Mouse (Mus musculus) heart, postnatal 4 days (tissue): ENCODE results near the gene Ptprb. TPM values are rescaled to one million over a fixed set of nuclear protein-coding genes. Genes with fewer than 3 reads are reported as not detected.

Source experiments
- DNase-seq: peaks from one replicate; pipeline ENCODE4 v3.0.0; 2021
- total RNA-seq, 2 experiments: library from RNA; stranded (reverse); gene quantifications; 2 replicates each; pipeline ENCODE4 v1.2.3; 2021

Gene Ptprb
- 10 to 100 TPM; 56.8 to 65.5 TPM for total RNA-seq

DNA sequence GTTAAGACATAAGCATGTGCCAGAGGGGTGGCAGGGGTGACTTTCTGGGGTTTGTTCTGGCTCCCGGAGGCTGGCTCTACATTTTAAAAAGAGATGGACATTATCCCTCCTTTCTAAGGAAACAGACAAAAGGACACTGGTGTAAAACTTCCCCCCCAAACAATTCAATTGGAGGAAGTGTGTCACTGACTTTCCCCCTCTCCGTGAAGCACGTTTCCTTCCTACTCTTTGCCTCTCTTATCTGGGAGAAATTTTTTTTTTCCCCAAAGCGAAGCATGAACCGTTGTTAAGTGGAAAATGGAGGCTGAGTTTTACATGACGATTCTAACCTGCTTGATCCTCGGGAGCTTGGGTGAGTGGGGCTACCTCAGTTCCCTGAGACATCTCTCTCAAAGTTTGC, at the start of gene Ptprb:
Gene Ptprb, plus strand, starts transcription at position 244 of the 400 bp plus-strand sequence.
- no peak for DNase-seq

GRCm38 (mm10) chr10:116235299-116235698, 40.0 kb upstream of the Ptprb start:
- DNase-seq, result no peak

GRCm38 (mm10) chr10:116242200-116242599, 33.1 kb upstream of the Ptprb start:
- DNase-seq, result no peak

- DNase-seq, result no peak
Measured at GRCm38 (mm10) chr10:116243373-116243772, 31.9 kb upstream of the Ptprb start.

DNA sequence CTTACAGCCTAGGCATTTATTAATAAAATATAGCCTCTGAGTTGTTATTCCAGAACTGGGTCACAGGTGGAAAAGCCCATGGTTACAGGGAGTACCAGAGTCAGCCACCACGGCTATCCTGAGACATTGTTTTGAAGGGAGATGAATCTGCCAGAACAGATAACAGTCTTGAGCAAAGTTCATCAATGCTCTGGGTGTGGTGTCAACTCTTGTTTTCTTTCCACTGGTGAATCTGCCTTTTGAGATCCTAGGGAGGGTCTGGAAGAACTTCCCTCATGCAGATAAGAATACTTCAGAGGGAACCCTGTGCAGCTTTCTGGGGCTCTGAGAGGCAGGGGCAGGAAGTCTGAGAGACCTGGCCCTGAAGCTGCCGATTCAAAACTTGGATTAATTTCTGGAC, 29.7 kb upstream of the Ptprb start:
- no peak for DNase-seq

- DNase-seq, result no peak
Measured at GRCm38 (mm10) chr10:116252668-116253067, 22.7 kb upstream of the Ptprb start.

DNA sequence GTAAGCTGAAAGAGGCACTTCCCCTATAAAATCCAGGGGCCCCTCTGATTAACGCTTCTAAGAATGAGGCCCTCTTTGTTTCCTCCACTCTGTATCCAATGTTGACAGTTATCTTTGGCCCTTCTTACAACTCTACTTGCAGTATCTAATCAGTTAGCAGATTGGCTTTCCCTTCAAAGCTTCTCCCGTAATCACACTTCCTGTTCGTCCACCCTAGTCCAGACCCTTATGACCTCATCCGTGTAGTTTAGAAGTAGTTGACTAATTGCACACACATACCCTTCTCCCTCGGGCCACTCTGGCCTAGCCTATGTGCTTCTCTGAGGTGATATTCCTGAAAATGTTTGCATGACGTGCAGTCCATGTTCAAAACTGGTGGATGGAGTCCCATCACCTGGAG, 21.4 kb upstream of the Ptprb start:
- no peak for DNase-seq

GRCm38 (mm10) chr10:116259298-116259697, 16.0 kb upstream of the Ptprb start:
- DNase-seq, result no peak

DNA sequence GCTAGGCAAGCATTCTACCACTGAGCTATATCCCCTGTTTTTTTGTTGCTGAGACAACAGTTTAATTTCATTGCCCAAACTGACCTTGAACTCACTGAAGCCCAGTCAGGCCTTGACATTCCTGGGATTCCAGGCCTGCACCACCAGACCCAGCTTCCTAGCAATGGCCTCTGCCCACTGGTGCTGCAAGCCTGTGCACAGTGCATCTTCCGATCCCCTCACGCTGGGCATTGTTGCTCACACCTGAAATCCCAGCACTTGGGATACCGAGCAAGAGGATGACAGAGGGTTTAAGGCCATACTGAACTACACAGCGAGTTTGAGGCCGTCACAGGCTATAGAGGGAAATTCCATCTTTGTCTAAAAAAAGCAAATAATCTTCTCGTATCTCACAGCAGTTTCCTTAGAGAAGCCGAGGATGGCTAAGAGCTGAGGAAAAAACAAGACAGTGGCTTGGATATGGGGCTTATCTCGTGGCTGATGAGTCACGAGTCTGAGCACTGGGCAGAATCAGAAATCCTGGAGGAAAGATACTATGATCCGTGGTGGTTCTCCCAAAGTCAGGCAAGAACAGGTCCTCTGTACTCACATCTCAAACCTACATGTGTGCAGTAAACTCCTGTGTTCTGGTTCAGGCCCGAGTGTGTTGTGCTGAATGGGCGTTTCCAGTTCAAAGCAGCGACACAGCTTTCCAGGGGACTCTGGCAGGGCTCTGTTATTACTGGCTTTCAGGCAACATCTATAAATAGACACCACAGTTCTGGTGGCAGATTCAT, 14.5 kb upstream of the Ptprb start:
- peak; percentile 64 for DNase-seq

DNA sequence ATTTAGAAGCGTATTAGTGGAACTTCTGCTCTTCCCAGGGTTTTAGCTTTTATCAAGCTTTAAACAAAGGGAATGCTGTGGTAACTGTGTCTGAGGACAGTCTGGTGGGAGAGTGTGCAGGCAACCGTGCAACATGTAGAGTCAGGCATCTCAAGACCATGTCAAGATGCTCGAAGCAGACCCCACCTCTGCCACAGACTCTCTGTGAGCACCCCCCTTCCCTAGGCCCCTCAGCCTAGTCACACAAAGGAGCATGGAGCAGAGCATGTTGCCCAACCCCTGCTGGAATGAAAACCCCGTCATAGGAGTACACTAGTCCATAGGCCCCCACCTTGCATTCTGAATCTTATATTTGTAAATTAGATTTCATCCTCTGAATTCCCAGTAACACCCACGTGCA, 13.8 kb upstream of the Ptprb start:
- no peak for DNase-seq

- no peak for DNase-seq
Measured at GRCm38 (mm10) chr10:116264521-116264920, 10.8 kb upstream of the Ptprb start.

DNA sequence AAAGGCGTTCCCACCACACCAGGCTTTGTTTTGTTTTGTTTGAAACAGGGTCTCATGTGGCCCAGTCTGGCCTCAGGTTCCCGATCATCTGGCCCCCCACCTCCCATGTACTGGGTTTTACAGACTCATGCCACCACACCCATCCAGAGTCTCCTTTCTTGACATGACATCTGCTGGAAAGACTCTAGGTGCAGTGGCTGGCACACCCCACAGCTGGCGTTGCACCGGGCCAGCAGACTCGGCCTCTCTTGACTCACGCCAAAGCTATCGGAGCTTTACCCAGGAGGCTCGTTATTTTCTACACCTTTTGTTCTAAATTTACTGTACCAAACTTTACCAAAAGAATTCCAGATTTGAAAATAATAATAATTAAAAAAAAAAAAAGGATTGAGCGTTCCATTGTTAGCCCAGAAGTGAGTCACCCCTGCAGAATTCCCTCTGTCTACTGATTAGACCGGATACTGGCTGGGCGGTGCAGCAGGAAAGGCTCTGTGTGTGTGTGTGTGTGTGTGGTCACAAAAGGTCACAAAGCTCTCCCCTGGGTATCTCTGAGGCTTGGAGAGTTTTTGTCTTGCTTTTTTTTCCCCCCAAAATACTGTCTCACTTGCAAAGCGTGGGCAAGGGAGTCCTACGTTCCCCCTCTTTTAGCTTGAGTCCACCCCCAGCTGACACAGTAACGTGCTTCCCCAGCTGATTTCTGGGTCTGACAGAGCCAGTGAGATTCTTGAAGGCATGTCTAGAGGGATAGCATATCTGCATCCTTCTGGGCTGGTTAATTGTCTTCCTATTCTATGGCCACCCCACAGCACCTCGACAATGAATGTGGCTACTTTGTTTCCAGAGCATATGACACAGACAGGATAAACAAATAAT, 8.5 kb upstream of the Ptprb start:
- DNase-seq, result peak; percentile 70

DNA sequence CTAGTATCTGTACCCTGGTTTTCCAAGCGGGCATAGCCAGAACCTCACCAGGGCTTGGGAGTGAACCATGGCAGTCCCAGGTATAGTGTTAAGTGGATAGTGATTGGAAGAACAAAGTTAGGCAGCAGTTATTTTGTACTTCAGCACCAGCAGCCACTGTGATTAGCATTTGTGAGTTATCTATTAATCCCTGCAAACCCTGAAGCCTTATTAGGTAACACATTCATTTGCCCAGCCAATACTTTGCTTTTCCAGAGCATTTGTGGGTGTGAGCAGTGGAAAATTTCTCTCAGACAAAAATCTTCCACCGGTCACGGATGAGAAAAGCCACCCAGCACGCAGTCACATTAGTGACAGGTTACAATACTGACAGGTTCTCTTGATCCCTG, 7.9 kb upstream of the Ptprb start:
- no peak for DNase-seq

DNA sequence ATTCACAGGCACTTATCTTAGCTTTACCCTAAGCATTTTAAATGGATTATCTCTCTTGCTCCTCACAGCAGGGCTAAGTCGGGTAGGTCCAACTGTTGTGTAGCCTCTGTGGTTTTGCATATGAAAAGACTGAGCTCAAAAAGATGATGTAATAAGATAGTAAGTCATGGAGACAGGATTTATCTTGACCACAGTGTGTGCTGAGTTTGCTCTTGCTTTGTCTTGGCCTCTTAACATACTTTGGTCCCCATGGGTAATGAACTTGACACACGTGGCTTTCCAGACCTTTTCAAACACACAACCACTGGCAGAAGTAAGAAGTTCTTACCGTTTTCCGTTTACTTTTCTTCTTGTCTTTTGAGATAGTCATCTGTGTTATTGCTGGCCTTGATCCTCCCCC, 7.0 kb upstream of the Ptprb start:
- no peak for DNase-seq

DNA sequence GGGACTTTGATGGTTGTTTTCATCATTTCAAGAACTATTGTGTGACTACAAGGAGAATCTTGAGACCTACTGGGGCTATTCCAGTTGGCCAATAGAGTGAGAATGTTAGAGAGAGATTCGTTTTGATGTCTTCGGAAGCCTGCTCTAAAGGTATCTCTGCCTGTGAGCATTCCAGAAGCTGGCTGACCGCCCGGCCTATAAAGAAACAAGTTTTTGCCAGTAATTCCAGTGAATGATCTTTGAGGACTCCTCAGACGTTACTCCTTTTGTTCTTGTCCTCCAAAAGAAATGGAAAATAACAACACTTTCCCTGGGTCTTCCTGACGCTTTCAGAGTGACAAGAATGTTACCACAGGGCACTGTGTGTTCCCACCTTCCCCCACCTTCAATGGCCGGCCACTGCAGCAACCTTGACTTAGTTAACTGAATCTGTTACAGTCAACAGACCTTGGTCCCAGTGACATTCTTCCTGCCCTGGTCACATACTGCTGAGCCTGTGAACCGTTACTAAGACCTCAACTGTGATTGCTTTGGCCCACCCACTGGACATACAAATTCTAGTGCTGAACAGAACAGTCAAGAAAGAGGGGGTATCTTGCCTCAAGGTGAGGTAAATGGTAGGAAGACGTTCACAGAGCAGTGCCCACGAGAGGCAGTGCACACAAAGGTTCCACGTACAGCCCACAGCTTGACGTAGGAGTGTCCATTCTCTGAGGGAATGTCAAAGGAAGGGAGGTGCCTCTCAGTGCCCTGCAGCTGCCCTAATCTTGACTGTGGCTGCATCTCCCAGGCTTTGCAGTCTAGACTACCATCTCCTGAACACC, 4.5 kb upstream of the Ptprb start:
- no peak for DNase-seq

GRCm38 (mm10) chr10:116271470-116271915, 3.8 kb upstream of the Ptprb start:
- DNase-seq, result no peak

DNA sequence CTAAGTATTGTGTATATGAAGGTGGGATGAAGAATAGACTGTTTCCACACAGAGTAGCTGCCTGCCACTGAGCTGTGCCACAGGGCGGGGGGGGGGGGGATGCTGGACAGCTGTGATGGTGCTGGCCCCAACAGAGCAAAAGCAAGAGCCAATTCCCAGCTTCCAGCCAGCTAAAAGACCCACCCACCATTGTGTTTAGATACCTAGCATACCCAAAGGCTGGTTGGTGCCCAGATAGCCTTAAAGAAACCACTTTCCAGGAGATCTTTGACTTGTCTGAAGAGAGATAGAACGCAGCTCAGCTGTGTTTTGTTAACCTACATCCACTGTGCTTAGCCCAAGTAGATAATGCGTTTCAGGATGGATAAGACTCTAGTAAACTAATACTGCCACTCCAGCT, 3.2 kb upstream of the Ptprb start:
- no peak for DNase-seq

GRCm38 (mm10) chr10:116286697-116287344, 11.5 kb downstream of the Ptprb start:
- DNase-seq, result no peak

DNA sequence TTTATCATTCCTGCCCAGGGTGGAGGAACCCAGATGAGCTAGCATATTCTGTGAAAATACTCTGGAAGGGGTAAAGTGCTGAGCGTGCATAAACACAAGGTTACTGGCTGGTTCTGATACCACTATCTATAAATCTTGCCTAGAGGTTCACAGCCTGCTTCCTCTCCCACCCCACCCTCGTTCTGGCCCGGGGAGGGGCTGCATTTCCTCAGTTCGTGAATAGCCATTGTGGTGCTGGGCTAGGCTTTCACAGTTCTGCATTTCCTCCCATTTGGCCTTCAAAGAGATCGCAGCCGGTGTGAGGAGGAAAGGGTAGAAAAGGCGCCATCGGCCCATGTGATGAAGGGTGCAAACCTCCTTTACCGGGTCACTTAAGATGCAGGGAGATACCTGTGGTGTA, 12.8 kb downstream of the Ptprb start:
- DNase-seq, result peak; percentile 47

- no peak for DNase-seq
Measured at GRCm38 (mm10) chr10:116290483-116290882, 15.2 kb downstream of the Ptprb start.

DNA sequence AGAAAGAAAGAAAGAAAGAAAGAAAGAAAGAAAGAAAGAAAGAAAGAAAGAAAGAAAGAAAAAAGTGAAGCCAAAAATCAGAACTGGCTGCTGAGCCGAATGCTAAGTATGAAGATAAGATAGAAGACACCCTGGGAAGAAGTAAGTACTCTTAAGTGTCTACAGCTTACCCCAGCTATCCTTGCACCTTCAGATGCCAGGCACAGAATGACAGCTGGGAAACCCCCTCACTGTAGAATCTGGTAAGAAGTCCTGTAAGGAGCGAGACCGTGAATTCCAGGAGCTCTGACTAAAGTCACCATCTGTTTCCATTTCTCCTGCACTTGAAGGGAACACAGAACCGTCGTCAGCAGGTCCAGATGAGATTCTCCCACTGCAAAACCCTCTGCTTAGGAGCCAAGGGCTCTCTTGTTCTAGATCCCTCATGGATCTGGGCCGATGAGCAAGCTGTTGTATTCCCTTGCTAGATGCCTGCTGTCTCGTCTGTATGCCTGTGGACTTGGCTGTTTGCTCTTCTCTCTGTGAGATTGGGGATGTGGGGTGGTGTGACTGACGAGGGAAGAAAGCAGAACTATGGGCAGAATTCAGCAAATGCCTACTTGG, 15.9 kb downstream of the Ptprb start:
- DNase-seq, result no peak

GRCm38 (mm10) chr10:116296439-116296838, 21.1 kb downstream of the Ptprb start:
- DNase-seq, result no peak
